Mouse (Mus musculus): ENCODE data around the gene Hemgn.

Hemgn gene

DNA sequence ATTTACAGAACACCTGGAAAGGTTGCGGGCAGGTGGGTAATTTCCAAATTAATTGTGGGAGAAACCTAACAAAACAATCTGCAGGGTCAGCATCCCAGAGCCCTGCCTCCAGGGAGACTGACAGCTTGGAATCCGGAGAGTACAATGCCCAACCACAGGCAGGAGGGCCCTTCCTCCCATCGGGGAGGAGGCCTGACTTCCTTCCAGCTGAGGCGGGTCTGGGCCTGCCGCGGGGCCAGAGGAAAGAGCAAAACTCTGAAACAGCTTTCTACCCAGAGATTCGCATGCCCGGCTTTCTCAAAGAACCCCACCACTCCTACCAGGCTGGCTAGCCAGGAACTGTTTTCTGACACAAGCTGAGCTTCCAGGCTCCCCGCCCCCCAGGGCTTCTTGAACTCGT, 60.3 kb downstream of the Hemgn start:
- no peak for DNase-seq

DNA sequence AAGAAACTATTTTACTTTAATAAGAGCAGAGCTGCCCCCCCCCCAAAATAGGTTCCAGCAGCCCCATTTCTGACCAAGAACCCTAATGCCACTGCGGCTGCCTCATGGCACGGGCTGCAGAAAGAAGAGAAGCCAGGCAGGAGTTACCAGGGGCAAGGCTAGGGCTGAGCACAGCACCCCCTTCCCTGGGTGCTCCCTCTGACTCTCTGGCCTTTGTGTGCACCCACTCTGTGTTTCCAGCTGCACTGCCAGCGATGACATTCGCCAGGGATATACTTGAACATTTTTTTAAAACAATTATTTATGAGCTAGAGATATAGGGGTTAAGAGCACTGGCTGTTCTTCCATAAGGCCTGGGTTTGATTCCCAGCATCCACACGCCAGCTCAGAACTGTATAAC, 63.8 kb downstream of the Hemgn start:
- no peak for DNase-seq

DNA sequence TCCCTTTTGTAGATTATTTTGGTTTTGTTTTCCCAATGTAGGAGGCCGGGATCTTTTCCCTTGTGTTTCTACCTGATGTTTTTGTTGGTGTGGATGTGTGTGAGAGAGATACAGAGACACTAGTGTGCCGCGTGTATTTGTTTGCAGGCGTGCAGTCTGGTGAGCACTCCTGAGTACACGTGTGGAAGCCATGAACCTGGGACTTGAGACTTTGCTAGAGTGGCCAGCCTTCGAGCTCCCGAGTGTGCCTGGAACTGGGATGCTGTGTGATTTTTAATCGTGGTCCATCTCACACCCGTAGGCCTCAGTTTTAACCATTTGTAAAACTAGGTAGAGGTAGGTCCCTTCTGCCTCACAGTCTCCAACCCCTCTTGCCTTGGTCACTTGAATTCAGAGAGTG, 64.4 kb downstream of the Hemgn start:
- no peak for DNase-seq

DNA sequence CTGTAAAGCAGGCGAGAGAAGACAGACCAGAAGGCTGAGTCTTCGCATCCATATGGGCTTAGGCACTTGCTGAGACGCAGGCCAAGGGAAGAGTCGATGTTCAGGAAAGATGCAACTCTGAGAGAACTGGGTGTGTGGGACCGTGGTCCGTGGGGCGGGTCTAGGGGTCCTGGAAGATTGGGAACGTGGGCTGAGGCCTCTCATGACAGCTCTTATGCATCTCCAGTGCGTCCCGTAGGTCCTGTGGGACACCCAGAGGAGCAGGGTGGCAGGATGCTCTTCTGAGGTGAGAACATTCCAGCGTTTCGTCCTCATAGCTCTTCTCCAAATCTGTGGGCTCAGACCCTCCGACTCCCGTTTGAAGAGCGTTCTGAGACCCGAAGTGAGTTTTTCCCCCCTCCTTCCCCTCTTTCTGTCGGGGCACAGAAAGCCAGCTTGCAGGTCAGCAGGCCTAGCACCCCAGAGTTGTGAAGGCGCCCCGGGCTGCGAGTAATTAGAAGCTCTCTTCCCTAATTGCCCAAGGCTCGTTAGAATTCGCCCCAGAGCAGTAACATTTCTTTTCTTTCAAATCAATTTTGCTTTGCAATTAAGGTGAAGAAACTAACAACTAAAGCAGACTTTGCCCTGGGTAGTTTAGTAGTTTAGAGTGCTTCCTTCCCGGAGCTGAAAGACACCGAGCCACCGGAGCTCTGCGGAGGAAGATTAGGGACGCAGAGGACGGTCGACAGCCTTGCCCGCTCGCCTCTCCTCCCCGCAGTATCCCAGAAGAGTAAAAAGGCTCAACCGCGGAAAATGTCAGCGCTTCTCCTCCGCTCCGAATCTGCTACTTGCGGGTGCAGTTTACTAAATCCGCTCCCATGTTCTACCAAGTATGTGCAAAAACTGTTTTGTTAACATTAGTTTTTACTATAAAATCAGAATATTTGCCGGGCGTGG, 65.5 kb downstream of the Hemgn start:
- DNase-seq = no peak

DNA sequence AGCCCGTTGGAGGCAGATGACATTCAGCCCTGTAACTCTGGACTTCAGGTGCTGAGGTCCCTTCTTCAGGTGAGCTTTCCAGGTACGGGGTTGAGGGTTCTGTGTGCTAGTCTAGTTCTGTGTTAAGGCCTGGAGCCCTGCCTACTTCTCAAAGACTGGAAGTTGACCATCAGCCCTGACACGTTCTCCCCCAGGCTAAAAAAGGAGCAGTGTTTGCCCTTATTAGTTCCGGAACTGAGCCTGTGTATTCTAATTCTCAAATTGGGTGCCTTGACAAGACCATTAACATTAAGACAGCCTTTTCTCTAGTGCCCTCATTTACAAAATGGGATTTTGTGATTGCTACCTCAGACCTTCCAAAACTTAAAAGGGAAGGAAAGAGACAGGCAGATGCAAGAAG, 66.2 kb downstream of the Hemgn start:
- no peak for DNase-seq

DNA sequence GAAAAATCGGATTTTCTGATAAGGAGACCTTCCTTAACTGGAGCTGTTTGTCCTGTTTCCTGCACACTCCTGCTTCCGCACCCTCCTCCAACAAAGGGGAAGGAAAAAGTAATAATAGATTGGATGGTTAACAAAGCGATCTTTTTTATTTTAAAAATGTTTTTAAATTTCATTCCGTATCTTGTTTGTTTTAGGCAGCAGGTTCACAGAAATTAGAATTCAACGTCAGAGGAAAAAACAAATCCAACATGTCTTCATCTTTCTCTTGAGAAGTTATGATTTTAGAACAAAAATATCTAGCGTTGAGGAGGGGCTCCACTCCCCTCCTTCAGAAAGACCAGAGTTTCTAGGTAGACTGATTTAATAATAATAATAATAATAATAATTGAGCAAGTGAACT, 67.1 kb downstream of the Hemgn start:
- no peak for DNase-seq

DNA sequence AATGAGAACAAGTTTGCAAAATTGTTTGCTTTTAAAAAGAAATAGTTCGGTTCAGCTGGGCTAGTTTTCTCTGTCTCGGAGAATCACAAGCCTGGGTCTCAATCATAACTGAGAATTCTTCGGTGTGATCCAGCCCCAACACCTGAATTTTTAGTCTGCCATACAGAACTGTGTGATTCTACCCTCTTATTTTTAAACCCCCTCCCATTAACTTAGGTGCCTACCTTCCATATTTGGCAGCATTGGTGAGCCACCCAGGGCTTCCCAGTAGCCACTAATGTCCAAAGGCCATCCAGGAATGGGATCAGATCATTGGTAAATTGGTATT, 67.6 kb downstream of the Hemgn start:
- no peak for DNase-seq

DNA sequence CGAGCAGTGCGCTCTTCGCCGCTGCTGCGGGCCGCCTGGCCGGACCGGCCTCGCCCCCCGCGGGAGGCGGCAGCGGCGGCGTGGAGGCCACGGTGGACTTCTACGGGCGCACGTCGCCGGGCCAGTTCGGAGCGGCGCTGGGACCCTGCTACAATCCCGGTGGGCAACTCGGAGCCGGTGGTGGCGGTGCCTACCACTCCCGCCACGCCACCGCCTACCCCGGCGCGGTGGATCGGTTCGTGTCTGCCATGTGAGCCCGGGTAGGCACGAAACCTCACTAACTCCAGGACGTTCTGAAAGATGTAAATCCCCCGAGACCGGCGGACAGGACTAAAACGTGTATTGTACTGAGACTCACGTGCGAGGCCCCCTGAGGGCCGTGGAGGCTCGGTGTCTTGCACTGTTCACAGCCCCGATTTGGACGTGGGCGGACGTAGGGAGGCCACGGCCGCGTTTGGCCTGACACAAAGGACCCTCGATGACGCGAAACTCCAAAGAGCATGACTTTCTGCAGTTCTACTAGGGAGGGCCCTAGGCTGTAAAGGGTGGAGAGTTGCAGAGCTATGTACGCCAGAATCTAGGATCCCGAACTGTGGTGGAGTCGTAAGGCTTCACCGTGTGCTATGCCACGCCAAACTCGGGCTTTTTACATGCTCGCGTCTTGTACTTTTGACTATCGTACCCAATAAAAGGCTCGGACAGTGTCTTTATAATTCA, 68.1 kb downstream of the Hemgn start:
- no peak for DNase-seq

DNA sequence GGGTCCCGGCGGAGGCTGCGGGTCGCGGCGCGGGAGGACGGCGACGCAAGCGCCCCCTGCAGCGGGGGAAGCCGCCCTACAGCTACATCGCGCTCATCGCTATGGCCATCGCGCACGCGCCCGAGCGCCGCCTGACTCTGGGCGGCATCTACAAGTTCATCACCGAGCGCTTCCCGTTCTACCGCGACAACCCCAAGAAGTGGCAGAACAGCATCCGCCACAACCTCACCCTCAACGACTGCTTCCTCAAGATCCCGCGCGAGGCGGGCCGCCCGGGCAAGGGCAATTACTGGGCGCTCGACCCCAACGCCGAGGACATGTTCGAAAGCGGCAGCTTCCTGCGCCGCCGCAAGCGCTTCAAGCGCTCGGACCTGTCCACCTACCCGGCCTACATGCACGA, 69.0 kb downstream of the Hemgn start:
- peak; percentile 22 for DNase-seq
